Mouse (Mus musculus) intestine, embryonic 16.5 days (tissue): Measurements from ENCODE around the gene Rad9a. TPM values are rescaled to one million over a fixed set of nuclear protein-coding genes. Genes with fewer than 3 reads are reported as not detected.

ENCODE experiments used
- ATAC-seq: fragments of 200-750 bp; cut with Nextera tagmentation; 2 replicates; pipeline ENCODE4 v1.8.0; 2017; ENCODE audit warnings: moderate TSS enrichment, moderate library complexity
- H3K27ac ChIP-seq: fragments of 300-500 bp; sonication (generic); 2 replicates; pipeline ENCODE4 v1.5.1; 2014; ENCODE audit warnings: mild to moderate bottlenecking, low read length
- H3K27me3 ChIP-seq: fragments of 300-500 bp; sonication (generic); replicated peaks from 2 replicates; pipeline ENCODE4 v1.6.1; 2014; ENCODE audit warnings: low read length, control low read depth, mixed read lengths; ENCODE audit not compliant: control insufficient read depth, insufficient read depth
- H3K36me3 ChIP-seq: fragments of 300-500 bp; sonication (generic); 2 replicates; pipeline ENCODE4 v1.6.1; 2014; ENCODE audit warnings: low read length, control low read depth; ENCODE audit not compliant: control insufficient read depth, insufficient read depth
- H3K4me1 ChIP-seq: fragments of 300-500 bp; sonication (generic); 2 replicates; pipeline ENCODE4 v1.6.1; 2014; ENCODE audit warnings: low read length, control low read depth, mixed read lengths; ENCODE audit not compliant: control insufficient read depth, insufficient read depth
- H3K4me2 ChIP-seq: fragments of 300-500 bp; sonication (generic); 2 replicates; pipeline ENCODE4 v1.6.1; 2014; ENCODE audit warnings: low read depth, low read length, control low read depth
- H3K4me3 ChIP-seq: fragments of 300-500 bp; sonication (generic); 2 replicates; pipeline ENCODE4 v1.5.1; 2014; ENCODE audit warnings: mild to moderate bottlenecking, low read length
- H3K9ac ChIP-seq: fragments of 300-500 bp; sonication (generic); 2 replicates; pipeline ENCODE4 v1.6.1; 2014; ENCODE audit warnings: low read depth, low read length
- H3K9me3 ChIP-seq: fragments of 300-500 bp; sonication (generic); 2 replicates; pipeline ENCODE4 v1.6.1; 2016; ENCODE audit warnings: low read length, control low read depth; ENCODE audit not compliant: control insufficient read depth
- WGBS: fragments of 180-500 bp; shearing (Covaris S2); extraction: QIAGEN DNeasy Blood & Tissue Kit; methylation state at CpG from one replicate; pipeline ENCODE4 v1.1.7; 2014; 5-methylcytosine and 5-hydroxymethylcytosine counted together
- polyA plus RNA-seq: library from polyadenylated mRNA; unstranded; fragments of >200 nt; fragmentation: Nextera tagmentation; extraction: Ambion mirVana; gene quantifications from 2 replicates; pipeline ENCODE4 v1.2.1, GENCODE M21; 2015

The Rad9a gene
- polyA plus RNA-seq, 1 experiment from 2014 or later: 34.2 TPM

- no peak overlapping the region for H3K4me2 ChIP-seq
- H3K4me3 ChIP-seq: no peak overlapping the region
- WGBS: 87% methylated on average over 7 of the region's 7 CpGs
- H3K9me3 ChIP-seq: no peaks in the 10 kb centered on the region
- H3K27me3 ChIP-seq: no peaks in the 10 kb centered on the region
- H3K9ac ChIP-seq: no peak overlapping the region
- H3K4me1 ChIP-seq: peaks cover 15% of the 10 kb centered on the region
- no peak overlapping the region for H3K27ac ChIP-seq
- H3K36me3 ChIP-seq: no peaks in the 10 kb centered on the region
- ATAC-seq: no peak
Observed at GRCm38 (mm10) chr19:4180411-4180810, 21.1 kb downstream of the Rad9a start.

- WGBS: 5% methylated on average over 11 of the region's 11 CpGs
- Histone ChIP-seq H3K4me1 (peaks cover 15% of the 10 kb centered on the region), H3K27me3 (no peaks in the 10 kb centered on the region), H3K9ac (peak within 1 kb of the TSS; percentile 48), H3K36me3 (no peaks in the 10 kb centered on the region), H3K9me3 (no peaks in the 10 kb centered on the region), H3K27ac (no peak within 1 kb of the TSS), H3K4me3 (peak within 1 kb of the TSS; percentile 3; the same call in 1 of the 2 replicates), H3K4me2 (peak within 1 kb of the TSS; percentile 55)
- ATAC-seq: peak; percentile 84
Observed at GRCm38 (mm10) chr19:4175368-4175947, 26.0 kb downstream of the Rad9a start, which contains the start of gene Carns1. Gene Carns1, minus strand, starts transcription at chr19:4175479.

- 64% methylated on average over 11 of the region's 11 CpGs for WGBS
Observed at GRCm38 (mm10) chr19:4172925-4173324, 28.5 kb downstream of the Rad9a start.

GRCm38 (mm10) chr19:4171393-4172290 lies 29.8 kb downstream of the Rad9a start:
- Histone ChIP-seq H3K4me1 (peaks cover 20% of the 10 kb centered on the region), H3K4me2 (no peak overlapping the region), H3K4me3 (no peak overlapping the region), H3K27me3 (no peaks in the 10 kb centered on the region), H3K27ac (no peak overlapping the region), H3K36me3 (no peaks in the 10 kb centered on the region), H3K9ac (peak overlapping the region; percentile 22; the same call in 1 of the 2 replicates), H3K9me3 (no peaks in the 10 kb centered on the region)
- ATAC-seq: no peak
- WGBS: 58% methylated on average over 13 of the region's 13 CpGs

More at GRCm38 (mm10) chr19:4172925-4173324, 28.5 kb downstream of the Rad9a start:
- H3K27ac ChIP-seq: no peak overlapping the region
- 0 out of 2 replicates have a peak overlapping the region, but pooled peaks have one; percentile 5 for H3K9ac ChIP-seq
- H3K9me3 ChIP-seq: no peaks in the 10 kb centered on the region
- ATAC-seq: no peak
- peaks cover 20% of the 10 kb centered on the region for H3K4me1 ChIP-seq
- H3K27me3 ChIP-seq: no peaks in the 10 kb centered on the region
- H3K4me3 ChIP-seq: no peak overlapping the region
- H3K4me2 ChIP-seq: no peak overlapping the region
- H3K36me3 ChIP-seq: no peaks in the 10 kb centered on the region

GRCm38 (mm10) chr19:4170723-4171392 lies 30.6 kb downstream of the Rad9a start:
- no peaks in the 10 kb centered on the region for H3K9me3 ChIP-seq
- WGBS: 91% methylated on average over 10 of the region's 10 CpGs
- peaks cover 19% of the 10 kb centered on the region for H3K4me1 ChIP-seq
- H3K27ac ChIP-seq: no peak overlapping the region
- no peak overlapping the region for H3K4me3 ChIP-seq
- H3K4me2 ChIP-seq: no peak overlapping the region
- no peak for ATAC-seq
- 0 out of 2 replicates have a peak overlapping the region, but pooled peaks have one; percentile 22 for H3K9ac ChIP-seq
- H3K36me3 ChIP-seq: no peaks in the 10 kb centered on the region
- H3K27me3 ChIP-seq: no peaks in the 10 kb centered on the region

DNA sequence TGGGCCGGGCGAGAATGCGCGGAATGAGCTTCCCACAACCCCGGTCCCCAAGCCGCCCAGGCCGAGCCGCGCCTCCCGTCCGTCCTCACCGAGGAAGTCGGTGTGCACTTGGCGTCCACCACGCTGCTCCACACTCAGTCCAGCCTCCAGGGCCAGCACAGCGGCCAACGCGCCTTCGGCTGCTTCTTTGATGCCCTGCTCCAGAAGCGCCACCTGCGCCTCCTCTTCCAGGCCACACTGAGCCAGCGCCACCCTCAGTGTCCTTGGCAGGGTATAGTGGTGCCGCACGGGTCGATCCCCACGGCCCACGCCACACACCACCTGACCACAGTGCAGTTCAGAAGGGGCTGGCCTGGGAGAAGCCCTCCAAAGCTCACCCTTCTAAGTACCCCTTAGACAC lies 31.7 kb downstream of the Rad9a start:
- Histone ChIP-seq H3K4me1 (peaks cover 9% of the 10 kb centered on the region), H3K36me3 (no peaks in the 10 kb centered on the region), H3K4me3 (peak overlapping the region; percentile 54), H3K9ac (peak overlapping the region; percentile 82), H3K4me2 (peak overlapping the region; percentile 65), H3K27me3 (no peaks in the 10 kb centered on the region), H3K27ac (peak overlapping the region; percentile 83), H3K9me3 (no peaks in the 10 kb centered on the region)
- 2% methylated on average over 27 of the region's 27 CpGs for WGBS
- peak; percentile 68 for ATAC-seq

DNA sequence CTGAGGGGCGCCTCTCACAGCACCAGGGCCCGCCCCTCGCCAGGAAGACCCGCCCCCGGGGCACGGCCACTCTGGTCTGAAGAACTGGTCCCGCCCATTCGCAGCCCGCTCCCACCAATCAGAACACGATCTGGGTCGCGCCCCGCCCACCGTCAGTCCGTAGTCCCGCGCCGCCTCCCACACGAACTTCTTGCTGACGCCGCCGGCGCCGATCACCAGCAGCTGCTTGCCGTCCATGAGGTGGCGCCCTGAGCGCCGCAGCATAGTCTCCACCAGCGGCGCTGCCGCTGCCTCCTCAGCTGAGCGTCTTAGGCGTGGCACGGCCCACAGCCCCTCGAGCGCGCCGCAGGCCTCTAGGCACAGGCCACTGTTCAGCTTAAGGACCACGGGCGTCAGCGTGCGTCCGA lies 32.1 kb downstream of the Rad9a start:
- ATAC-seq: peak; percentile 97
- H3K4me2 ChIP-seq: peak overlapping the region; percentile 65
- H3K36me3 ChIP-seq: no peaks in the 10 kb centered on the region
- H3K27me3 ChIP-seq: no peaks in the 10 kb centered on the region
- H3K27ac ChIP-seq: peak overlapping the region; percentile 83
- WGBS: under 1% methylated on average over 43 of the region's 43 CpGs
- H3K9ac ChIP-seq: peak overlapping the region; percentile 82
- H3K4me3 ChIP-seq: peak overlapping the region; percentile 54
- H3K4me1 ChIP-seq: peaks cover 9% of the 10 kb centered on the region
- H3K9me3 ChIP-seq: no peaks in the 10 kb centered on the region

DNA sequence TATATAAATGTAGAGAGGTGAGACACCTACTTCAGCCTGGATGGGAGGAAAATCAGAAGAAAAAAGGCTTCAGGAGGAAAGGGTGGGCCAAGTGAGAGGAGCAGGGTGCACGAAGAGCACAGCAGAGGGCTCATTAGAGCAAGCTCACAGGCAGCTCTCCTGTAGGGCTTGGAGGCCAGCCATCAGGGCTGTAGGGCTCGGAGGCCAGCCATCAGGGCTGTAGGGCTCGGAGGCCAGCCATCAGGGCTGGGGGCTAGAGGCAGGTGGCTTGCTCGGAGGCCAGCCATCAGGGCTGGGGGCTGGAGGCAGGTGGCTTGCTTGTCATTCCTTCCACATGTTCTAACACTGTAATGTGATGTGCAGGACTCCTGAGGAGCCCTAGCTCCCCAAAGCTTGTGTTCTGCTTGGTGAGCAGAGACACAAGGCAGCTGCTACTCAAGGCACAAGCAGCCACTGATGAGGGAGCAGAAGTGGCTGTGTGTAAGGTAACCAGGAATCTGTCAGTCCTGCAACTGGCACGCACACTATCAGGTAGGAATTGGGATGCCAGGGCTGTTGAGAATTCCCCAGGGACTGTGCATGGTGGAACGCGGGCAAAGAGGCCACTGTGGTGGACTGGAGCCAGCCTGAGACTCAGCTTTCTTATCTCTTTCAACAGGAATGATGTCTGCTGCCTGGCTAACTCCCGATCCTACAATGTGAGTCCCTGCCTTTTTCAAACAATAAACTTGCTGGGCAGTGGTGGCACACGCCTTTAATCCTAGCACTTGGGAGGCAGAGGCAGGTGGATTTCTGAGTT lies 34.6 kb downstream of the Rad9a start:
- Histone ChIP-seq H3K9me3 (no peaks in the 10 kb centered on the region), H3K4me1 (peaks cover 21% of the 10 kb centered on the region), H3K27me3 (no peaks in the 10 kb centered on the region), H3K9ac (no peak overlapping the region), H3K4me3 (no peak overlapping the region), H3K36me3 (no peaks in the 10 kb centered on the region), H3K4me2 (no peak overlapping the region), H3K27ac (no peak overlapping the region)
- 78% methylated on average over 9 of the region's 9 CpGs for WGBS
- no peak for ATAC-seq
